Mouse (Mus musculus) kidney, postnatal 0 days (tissue): ENCODE measurements at regions not wholly inside any gene's neighbourhood (a gene's known extent, or its start where the extent isn't known, plus 50 kb on each side); places are given as distances from the start of the nearest gene placed in this dataset.

ENCODE experiments used
- ATAC-seq: fragments of 200-750 bp; cut with Nextera tagmentation; replicated peaks from 2 replicates; pipeline ENCODE4 v1.8.0; 2017; ENCODE audit warnings: low read depth, moderate number of reproducible peaks, moderate TSS enrichment, moderate library complexity; ENCODE audit not compliant: low FRiP score
- DNase-seq: peaks from one replicate; pipeline ENCODE4 v3.0.0-alpha.2; 2016; ENCODE audit warnings: low spot score
- H3K27ac ChIP-seq: fragments of 300-500 bp; sonication (generic); 2 replicates; pipeline ENCODE4 v1.5.1; 2014; ENCODE audit warnings: mild to moderate bottlenecking
- H3K27me3 ChIP-seq: fragments of 300-500 bp; sonication (generic); 2 replicates; pipeline ENCODE4 v1.6.1; 2014; ENCODE audit warnings: low read length, mixed read lengths; ENCODE audit not compliant: insufficient read depth
- H3K36me3 ChIP-seq: fragments of 300-500 bp; sonication (generic); 2 replicates; pipeline ENCODE4 v1.6.1; 2014; ENCODE audit warnings: low read length, mixed read lengths; ENCODE audit not compliant: insufficient read depth
- H3K4me1 ChIP-seq: fragments of 300-500 bp; sonication (generic); replicated peaks from 2 replicates; pipeline ENCODE4 v1.6.1; 2014; ENCODE audit warnings: antibody characterized with exemption, low read length, mixed read lengths; ENCODE audit not compliant: insufficient read depth
- H3K4me2 ChIP-seq: fragments of 300-500 bp; sonication (generic); 2 replicates; pipeline ENCODE4 v1.6.1; 2014; ENCODE audit warnings: mild to moderate bottlenecking, low read length, moderate library complexity, mixed read lengths
- H3K4me3 ChIP-seq: fragments of 300-500 bp; sonication (generic); replicated peaks from 2 replicates; pipeline ENCODE4 v1.5.1; 2014; ENCODE audit warnings: low read depth, low read length
- H3K9ac ChIP-seq: fragments of 300-500 bp; sonication (generic); 2 replicates; pipeline ENCODE4 v1.6.1; 2014; ENCODE audit warnings: low read depth, low read length
- H3K9me3 ChIP-seq: fragments of 300-500 bp; sonication (generic); replicated peaks from 2 replicates; pipeline ENCODE4 v1.6.1; 2016; ENCODE audit warnings: low read length, inconsistent platforms, mixed read lengths
- CTCF ChIP-seq: IDR thresholded peaks from 2 replicates; pipeline ENCODE4 v1.5.1; 2016; ENCODE audit warnings: antibody characterized with exemption, low read depth, mild to moderate bottlenecking, moderate library complexity
- WGBS: fragments of 180-500 bp; shearing (Covaris S2); extraction: QIAGEN DNeasy Blood & Tissue Kit; methylation state at CpG from one replicate; pipeline ENCODE4 v1.1.7; 2014; 5-methylcytosine and 5-hydroxymethylcytosine counted together

- no peak for ATAC-seq
Observed at GRCm38 (mm10) chr2:123458034-123458677, 631.6 kb upstream of the Sema6d start.

GRCm38 (mm10) chr2:123473840-123474239 lies 615.9 kb upstream of the Sema6d start:
- no peak for DNase-seq
- no peaks in the 10 kb centered on the region for H3K9me3 ChIP-seq
- no peak for TF ChIP-seq CTCF
- H3K36me3 ChIP-seq, result no peaks in the 10 kb centered on the region
- 57% methylated on average over 2 of the region's 2 CpGs for WGBS
- H3K27ac ChIP-seq, result no peak overlapping the region
- no peak overlapping the region for H3K9ac ChIP-seq
- ATAC-seq, result no peak
- H3K4me2 ChIP-seq, result no peak overlapping the region
- H3K4me1 ChIP-seq, result no peaks in the 10 kb centered on the region
- no peak overlapping the region for H3K4me3 ChIP-seq
- no peaks in the 10 kb centered on the region for H3K27me3 ChIP-seq

More at GRCm38 (mm10) chr2:123458034-123458677, 631.6 kb upstream of the Sema6d start:
- Histone ChIP-seq H3K27ac (no peak overlapping the region), H3K27me3 (no peaks in the 10 kb centered on the region), H3K4me2 (no peak overlapping the region), H3K4me3 (no peak overlapping the region), H3K9me3 (no peaks in the 10 kb centered on the region), H3K36me3 (no peaks in the 10 kb centered on the region), H3K9ac (no peak overlapping the region), H3K4me1 (no peaks in the 10 kb centered on the region)
- no peak for TF ChIP-seq CTCF
- DNase-seq, result no peak
- 60% methylated on average over 5 of the region's 5 CpGs for WGBS

GRCm38 (mm10) chr2:123486681-123487080 lies 603.1 kb upstream of the Sema6d start:
- WGBS, result 46% methylated on average over 1 of the region's 1 CpGs

GRCm38 (mm10) chr2:123506162-123506561 lies 583.6 kb upstream of the Sema6d start:
- no peaks in the 10 kb centered on the region for H3K27me3 ChIP-seq
- H3K4me3 ChIP-seq, result no peak overlapping the region
- no peak overlapping the region for H3K27ac ChIP-seq
- no peaks in the 10 kb centered on the region for H3K9me3 ChIP-seq
- WGBS, result 70% methylated on average over 1 of the region's 1 CpGs
- no peak for DNase-seq
- no peaks in the 10 kb centered on the region for H3K36me3 ChIP-seq
- TF ChIP-seq CTCF, result no peak
- H3K4me1 ChIP-seq, result no peaks in the 10 kb centered on the region
- no peak overlapping the region for H3K4me2 ChIP-seq
- no peak for ATAC-seq
- H3K9ac ChIP-seq, result no peak overlapping the region

More at GRCm38 (mm10) chr2:123486681-123487080, 603.1 kb upstream of the Sema6d start:
- no peaks in the 10 kb centered on the region for H3K27me3 ChIP-seq
- H3K27ac ChIP-seq, result no peak overlapping the region
- no peak overlapping the region for H3K9ac ChIP-seq
- no peak overlapping the region for H3K4me3 ChIP-seq
- DNase-seq, result no peak
- ATAC-seq, result no peak
- H3K9me3 ChIP-seq, result no peaks in the 10 kb centered on the region
- H3K4me1 ChIP-seq, result no peaks in the 10 kb centered on the region
- H3K36me3 ChIP-seq, result no peaks in the 10 kb centered on the region
- TF ChIP-seq CTCF, result no peak
- no peak overlapping the region for H3K4me2 ChIP-seq

GRCm38 (mm10) chr2:123507095-123507494 lies 582.7 kb upstream of the Sema6d start:
- TF ChIP-seq CTCF, result no peak

GRCm38 (mm10) chr2:123528915-123529314 lies 560.9 kb upstream of the Sema6d start:
- H3K9me3 ChIP-seq, result no peaks in the 10 kb centered on the region
- no peaks in the 10 kb centered on the region for H3K27me3 ChIP-seq
- H3K27ac ChIP-seq, result no peak overlapping the region
- no peak overlapping the region for H3K4me3 ChIP-seq
- DNase-seq (no peak), ATAC-seq (no peak)
- no peaks in the 10 kb centered on the region for H3K4me1 ChIP-seq
- WGBS, result 45% methylated on average over 1 of the region's 1 CpGs
- no peak overlapping the region for H3K9ac ChIP-seq
- no peaks in the 10 kb centered on the region for H3K36me3 ChIP-seq
- TF ChIP-seq CTCF, result no peak
- H3K4me2 ChIP-seq, result no peak overlapping the region

More at GRCm38 (mm10) chr2:123507095-123507494, 582.7 kb upstream of the Sema6d start:
- Histone ChIP-seq H3K4me1 (no peaks in the 10 kb centered on the region), H3K36me3 (no peaks in the 10 kb centered on the region), H3K27ac (no peak overlapping the region), H3K27me3 (no peaks in the 10 kb centered on the region), H3K9me3 (no peaks in the 10 kb centered on the region), H3K4me3 (no peak overlapping the region), H3K9ac (no peak overlapping the region), H3K4me2 (no peak overlapping the region)
- DNase-seq (no peak), ATAC-seq (0 out of 2 replicates have a peak, but pooled peaks have one; percentile 29)
